Mouse (Mus musculus) cerebellum, adult 2 months (tissue): ENCODE data around the gene Zfhx3.

Source experiments
- CTCF ChIP-seq: fragments of 200-500 bp; IDR thresholded peaks from 2 replicates; pipeline ENCODE4 v1.5.1; 2011; ENCODE audit warnings: low read depth, mild to moderate bottlenecking, control low read depth, low read length, moderate library complexity, borderline replicate concordance; ENCODE audit not compliant: insufficient read depth
- POLR2A ChIP-seq: fragments of 200-500 bp; IDR thresholded peaks from 2 replicates; pipeline ENCODE4 v1.6.1; 2011; ENCODE audit warnings: low read length, control low read depth, borderline replicate concordance; ENCODE audit not compliant: insufficient read depth

- no peak for TF ChIP-seq CTCF
- no peak for TF ChIP-seq POLR2A
These were observed 80.0 kb downstream of the Zfhx3 start for GRCm38 (mm10) chr8:108022404-108022803.
